Mouse (Mus musculus) stomach, embryonic 15.5 days (tissue): Measurements from ENCODE around the gene Akap9. TPM values are rescaled to one million over a fixed set of nuclear protein-coding genes. Genes with fewer than 3 reads are reported as not detected.
A peak's percentile ranks its signal among the peaks of the same experiment; 100 is the strongest.
"Not testable (repeated sequence)": the region's sequence is repeated elsewhere in the genome, so short reads cannot be mapped to it uniquely, and the experiment has no call there.

Experiments
- ATAC-seq: fragments of 200-750 bp; cut with Nextera tagmentation; 2 replicates; pipeline ENCODE4 v1.8.0; 2017; ENCODE audit warnings: low read depth, moderate number of reproducible peaks, moderate TSS enrichment; ENCODE audit not compliant: insufficient read depth, low FRiP score
- H3K27ac ChIP-seq: fragments of 300-500 bp; sonication (generic); 2 replicates; pipeline ENCODE4 v1.5.1; 2015; ENCODE audit warnings: mild to moderate bottlenecking, inconsistent platforms
- H3K27me3 ChIP-seq: fragments of 300-500 bp; sonication (generic); replicated peaks from 2 replicates; pipeline ENCODE4 v1.6.1; 2015; ENCODE audit warnings: inconsistent platforms
- H3K36me3 ChIP-seq: fragments of 300-500 bp; sonication (generic); 2 replicates; pipeline ENCODE4 v1.6.1; 2015; ENCODE audit warnings: inconsistent platforms
- H3K4me1 ChIP-seq: fragments of 300-500 bp; sonication (generic); 2 replicates; pipeline ENCODE4 v1.6.1; 2015; ENCODE audit warnings: inconsistent platforms
- H3K4me2 ChIP-seq: fragments of 300-500 bp; sonication (generic); 2 replicates; pipeline ENCODE4 v1.6.1; 2015; ENCODE audit warnings: mild to moderate bottlenecking, inconsistent platforms
- H3K4me3 ChIP-seq: fragments of 300-500 bp; sonication (generic); replicated peaks from 2 replicates; pipeline ENCODE4 v1.5.1; 2015; ENCODE audit warnings: inconsistent platforms
- H3K9ac ChIP-seq: fragments of 300-500 bp; sonication (generic); 2 replicates; pipeline ENCODE4 v1.6.1; 2015; ENCODE audit warnings: inconsistent platforms
- H3K9me3 ChIP-seq: fragments of 300-500 bp; sonication (generic); 2 replicates; pipeline ENCODE4 v1.6.1; 2016; ENCODE audit warnings: inconsistent platforms
- WGBS: fragments of 180-500 bp; shearing (Covaris S2); methylation state at CpG from one replicate; pipeline ENCODE4 v1.1.7; 2015; 5-methylcytosine and 5-hydroxymethylcytosine counted together
- polyA plus RNA-seq: library from polyadenylated mRNA; unstranded; fragments of >200 nt; fragmentation: Nextera tagmentation; extraction: Ambion mirVana; gene quantifications from 2 replicates; pipeline ENCODE4 v1.2.1, GENCODE M21; 2015

The Akap9 gene
- polyA plus RNA-seq, result 134 and 154 TPM in 2 replicates

- WGBS, result under 1% methylated on average over 66 of the region's 82 CpGs
- Histone ChIP-seq H3K4me2 (peak within 1 kb of the TSS; percentile 72), H3K27ac (peak within 1 kb of the TSS; percentile 84), H3K9me3 (no peaks in the 10 kb centered on the region), H3K4me3 (peak within 1 kb of the TSS; percentile 82), H3K9ac (peak within 1 kb of the TSS; percentile 67), H3K4me1 (peaks cover 4% of the 10 kb centered on the region; the same call in 1 of the 2 replicates), H3K27me3 (no peaks in the 10 kb centered on the region), H3K36me3 (no peaks in the 10 kb centered on the region)
- peak; percentile 90 for ATAC-seq
Observed at GRCm38 (mm10) chr5:3927801-3928689, at the start of gene Akap9. Gene Akap9, plus strand, starts transcription at chr5:3928054.

- H3K36me3 ChIP-seq, H3K4me3 ChIP-seq, H3K4me2 ChIP-seq, H3K9me3 ChIP-seq, H3K27me3 ChIP-seq, H3K9ac ChIP-seq, ATAC-seq, H3K4me1 ChIP-seq, H3K27ac ChIP-seq: not testable (repeated sequence)
- WGBS, result 80% methylated on average over 7 of the region's 7 CpGs
Observed at GRCm38 (mm10) chr5:3886862-3887261, 41.0 kb upstream of the Akap9 start.

DNA sequence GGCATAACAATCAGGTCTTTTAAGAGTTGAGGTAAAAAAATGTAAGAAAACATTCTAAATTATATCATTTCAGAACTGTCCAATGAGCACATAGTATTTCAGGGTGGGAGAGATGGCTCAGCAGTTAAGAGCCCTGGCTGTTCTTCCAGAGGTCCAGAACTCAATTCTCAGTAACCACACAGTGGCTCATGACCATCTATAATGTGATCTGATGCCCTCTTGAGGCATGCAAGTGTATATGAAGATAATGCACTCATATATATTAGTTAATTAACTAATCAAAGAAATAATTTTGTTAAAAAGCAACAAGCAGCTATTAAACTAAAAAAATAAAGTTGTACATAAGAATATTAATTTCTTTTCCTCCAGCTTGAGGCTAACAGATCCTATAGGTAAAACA lies 38.7 kb upstream of the Akap9 start:
- Histone ChIP-seq H3K27ac (no peak overlapping the region), H3K9me3 (no peaks in the 10 kb centered on the region), H3K27me3 (no peaks in the 10 kb centered on the region), H3K4me2 (no peak overlapping the region), H3K4me1 (no peaks in the 10 kb centered on the region), H3K9ac (no peak overlapping the region), H3K36me3 (no peaks in the 10 kb centered on the region), H3K4me3 (no peak overlapping the region)
- ATAC-seq, result no peak

DNA sequence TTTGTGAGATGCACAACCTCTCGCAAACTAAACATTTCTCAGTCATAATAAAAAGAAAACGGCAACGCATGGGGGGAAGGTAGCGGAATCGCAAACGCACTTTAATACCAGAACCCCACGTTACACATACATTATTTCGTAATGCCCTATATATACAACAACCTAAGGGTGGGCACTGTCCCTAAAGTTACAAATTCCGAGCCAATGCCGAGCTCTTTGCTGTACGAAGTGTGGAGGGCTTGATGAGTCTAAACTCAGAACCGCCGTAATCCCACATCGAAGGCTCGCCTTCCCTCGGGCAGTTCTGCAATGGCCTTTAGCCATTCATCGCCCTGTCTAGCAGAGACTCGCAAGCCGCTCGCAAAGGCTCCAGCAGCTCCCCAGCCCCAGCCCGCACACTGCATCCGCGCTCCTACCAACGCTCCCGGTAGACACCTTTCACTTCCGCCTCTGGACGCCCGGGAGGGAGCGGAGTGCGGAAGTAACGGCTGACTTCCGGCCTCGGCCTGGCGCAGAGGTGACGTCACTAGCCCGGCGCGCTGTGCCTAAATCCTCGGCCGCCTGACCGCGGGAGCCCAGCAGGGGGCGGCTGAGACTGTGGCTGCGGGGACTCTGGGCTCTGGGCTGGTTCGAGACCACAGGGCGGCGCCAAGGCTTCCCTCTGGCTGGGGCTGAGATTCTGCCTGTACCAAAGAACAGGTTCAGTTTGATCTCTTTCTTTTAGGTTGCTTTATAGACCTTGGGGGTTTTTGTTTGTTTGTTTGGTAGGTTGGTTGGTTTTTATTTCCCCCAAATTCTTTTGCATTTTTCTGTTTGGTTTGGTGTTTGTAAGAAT lies 34.2 kb upstream of the Akap9 start, which contains the start of gene Mterf1a:
Gene Mterf1a (minus strand): TSS at position 475 of the 835 bp plus-strand sequence.
- H3K36me3 ChIP-seq, H3K4me1 ChIP-seq, H3K9me3 ChIP-seq, H3K27ac ChIP-seq, H3K27me3 ChIP-seq, H3K9ac ChIP-seq: not testable (repeated sequence)
- peak; percentile 99 for ATAC-seq
- WGBS, result 1% methylated on average over 7 of the region's 47 CpGs
- H3K4me2 ChIP-seq, result peak within 1 kb of the TSS; percentile 52
- H3K4me3 ChIP-seq, result peak within 1 kb of the TSS; percentile 40

GRCm38 (mm10) chr5:3894294-3894619 lies 33.6 kb upstream of the Akap9 start:
- H3K4me3 ChIP-seq, H3K4me2 ChIP-seq, H3K4me1 ChIP-seq, H3K36me3 ChIP-seq, H3K9ac ChIP-seq, H3K27ac ChIP-seq, H3K9me3 ChIP-seq, ATAC-seq, H3K27me3 ChIP-seq: not testable (repeated sequence)
- WGBS, result 92% methylated on average over 4 of the region's 4 CpGs

DNA sequence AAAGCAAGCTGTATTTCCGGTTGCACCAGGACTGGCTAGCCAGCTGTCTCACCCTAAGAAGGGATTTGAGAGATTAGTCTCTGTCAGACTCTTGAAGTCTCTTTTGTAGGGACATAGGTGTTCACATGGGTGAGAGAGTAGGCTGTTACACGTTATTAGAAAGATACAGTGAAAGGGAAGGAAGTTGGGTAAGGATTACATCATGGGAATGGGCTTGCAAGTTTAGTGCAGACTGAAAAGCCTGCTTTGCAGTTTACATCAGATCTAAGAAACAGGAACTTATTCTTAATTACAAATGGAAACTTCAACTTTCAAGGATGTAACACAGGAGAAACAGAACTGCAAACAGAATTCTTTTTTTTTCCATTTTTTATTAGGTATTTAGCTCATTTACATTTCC lies 22.4 kb upstream of the Akap9 start:
- H3K27ac ChIP-seq, result no peak overlapping the region
- no peak overlapping the region for H3K4me3 ChIP-seq
- 53% methylated on average over 2 of the region's 2 CpGs for WGBS
- no peak for ATAC-seq
- no peak overlapping the region for H3K4me2 ChIP-seq
- H3K9me3 ChIP-seq, result no peaks in the 10 kb centered on the region
- H3K27me3 ChIP-seq, result no peaks in the 10 kb centered on the region
- H3K36me3 ChIP-seq, result no peaks in the 10 kb centered on the region
- H3K4me1 ChIP-seq, result no peaks in the 10 kb centered on the region
- H3K9ac ChIP-seq, result no peak overlapping the region

DNA sequence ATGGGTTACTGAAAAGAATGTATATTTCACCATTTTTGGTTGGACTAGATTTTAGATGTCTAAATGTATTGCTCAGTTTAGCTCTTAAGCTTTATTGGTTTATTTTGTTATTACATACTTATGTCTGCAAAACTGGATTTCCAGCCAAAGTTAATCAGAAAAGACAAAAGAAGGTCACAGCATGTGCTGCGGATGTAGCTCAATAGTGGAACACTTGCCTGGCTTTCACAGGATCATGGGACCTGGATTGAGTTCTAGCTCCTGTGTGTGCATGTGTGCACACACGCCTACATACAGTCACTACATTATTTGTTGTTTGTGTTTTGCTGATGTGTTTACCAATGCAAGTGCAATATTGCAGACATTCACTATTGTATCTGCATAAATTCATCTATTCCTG lies 5.5 kb upstream of the Akap9 start:
- Histone ChIP-seq H3K4me3 (no peak overlapping the region), H3K36me3 (no peaks in the 10 kb centered on the region), H3K27ac (no peak overlapping the region), H3K9me3 (no peaks in the 10 kb centered on the region), H3K4me1 (no peaks in the 10 kb centered on the region), H3K27me3 (no peaks in the 10 kb centered on the region), H3K4me2 (no peak overlapping the region), H3K9ac (no peak overlapping the region)
- no peak for ATAC-seq
- 87% methylated on average over 2 of the region's 2 CpGs for WGBS

GRCm38 (mm10) chr5:3926666-3927065 lies 1.2 kb upstream of the Akap9 start:
- Histone ChIP-seq H3K9me3 (no peaks in the 10 kb centered on the region), H3K4me3 (no peak overlapping the region), H3K9ac (no peak overlapping the region), H3K4me2 (no peak overlapping the region), H3K36me3 (no peaks in the 10 kb centered on the region), H3K27me3 (no peaks in the 10 kb centered on the region), H3K27ac (no peak overlapping the region), H3K4me1 (peaks cover 4% of the 10 kb centered on the region; the same call in 1 of the 2 replicates)
- no peak for ATAC-seq
- 52% methylated on average over 4 of the region's 4 CpGs for WGBS

DNA sequence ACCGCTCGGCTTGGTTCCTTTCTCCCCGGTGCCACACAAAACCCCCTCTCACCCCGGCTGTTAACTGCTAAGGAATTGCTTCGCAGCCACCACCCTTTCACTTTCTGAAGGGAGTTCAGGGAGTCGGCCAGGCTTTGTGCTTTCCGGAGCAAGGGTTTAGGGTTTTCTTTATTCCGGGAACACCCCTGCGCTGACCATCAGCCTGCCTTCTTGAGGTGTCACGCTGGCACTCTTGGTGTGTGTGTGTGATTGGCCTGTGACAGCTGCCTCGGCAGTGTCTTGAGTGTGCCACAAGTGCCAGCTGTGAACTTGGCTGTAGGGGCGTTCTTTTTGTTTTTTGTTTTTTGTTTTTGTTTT lies 814 bp downstream of the Akap9 start:
- H3K9ac ChIP-seq, result peak overlapping the region; percentile 67
- H3K4me1 ChIP-seq, result peaks cover 4% of the 10 kb centered on the region; the same call in 1 of the 2 replicates
- H3K27me3 ChIP-seq, result no peaks in the 10 kb centered on the region
- no peaks in the 10 kb centered on the region for H3K36me3 ChIP-seq
- WGBS, result under 1% methylated on average over 12 of the region's 12 CpGs
- peak overlapping the region; percentile 72 for H3K4me2 ChIP-seq
- ATAC-seq, result peak; percentile 32
- no peaks in the 10 kb centered on the region for H3K9me3 ChIP-seq
- peak overlapping the region; percentile 82 for H3K4me3 ChIP-seq
- peak overlapping the region; percentile 84 for H3K27ac ChIP-seq

DNA sequence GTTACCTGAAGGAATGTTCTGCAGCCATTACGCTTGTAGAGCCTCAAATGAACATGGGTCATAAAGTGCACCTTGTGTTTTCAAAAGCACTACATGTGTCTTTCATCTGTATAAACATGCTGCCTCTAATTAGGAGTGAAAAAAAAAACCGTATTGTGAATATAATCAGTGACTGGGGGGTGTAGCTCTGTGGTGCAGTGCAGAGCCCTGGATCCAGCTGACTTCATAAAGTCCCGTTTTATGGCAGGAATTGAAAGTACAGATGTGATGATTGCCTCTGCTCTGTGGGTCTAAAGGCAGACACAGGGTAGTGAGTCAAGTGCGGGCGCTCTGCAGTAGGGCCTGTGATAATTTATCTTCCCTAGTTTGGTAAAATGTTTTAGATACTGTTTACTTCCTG lies 2.9 kb downstream of the Akap9 start:
- no peaks in the 10 kb centered on the region for H3K36me3 ChIP-seq
- H3K4me1 ChIP-seq, result peaks cover 4% of the 10 kb centered on the region; the same call in 1 of the 2 replicates
- H3K4me3 ChIP-seq, result no peak overlapping the region
- no peak overlapping the region for H3K4me2 ChIP-seq
- H3K27me3 ChIP-seq, result no peaks in the 10 kb centered on the region
- 67% methylated on average over 5 of the region's 5 CpGs for WGBS
- no peak overlapping the region for H3K9ac ChIP-seq
- no peak for ATAC-seq
- no peaks in the 10 kb centered on the region for H3K9me3 ChIP-seq
- H3K27ac ChIP-seq, result no peak overlapping the region

DNA sequence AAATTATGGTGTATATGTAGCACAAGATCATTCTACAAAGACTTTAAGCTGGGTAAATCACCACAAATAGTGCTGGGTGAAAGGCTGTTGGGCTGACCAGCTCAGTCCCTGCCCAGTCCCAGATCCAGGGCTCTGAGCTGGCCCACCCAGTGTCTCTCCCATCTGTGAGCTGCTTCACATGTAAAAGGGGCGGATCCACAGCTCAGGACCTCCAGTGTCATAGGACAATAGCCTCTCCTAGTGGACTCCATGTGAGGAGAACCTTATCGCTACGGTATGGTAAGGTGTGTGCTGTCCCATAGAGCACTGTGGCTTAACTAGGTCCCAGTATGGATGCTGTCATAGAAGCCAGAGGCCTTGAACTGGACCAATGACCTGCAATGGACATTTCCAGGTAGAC lies 3.8 kb downstream of the Akap9 start:
- 85% methylated on average over 3 of the region's 3 CpGs for WGBS
- ATAC-seq, result no peak
- no peaks in the 10 kb centered on the region for H3K36me3 ChIP-seq
- peaks cover 6% of the 10 kb centered on the region for H3K4me1 ChIP-seq
- H3K27ac ChIP-seq, result no peak overlapping the region
- no peaks in the 10 kb centered on the region for H3K9me3 ChIP-seq
- H3K9ac ChIP-seq, result no peak overlapping the region
- H3K4me3 ChIP-seq, result no peak overlapping the region
- H3K4me2 ChIP-seq, result no peak overlapping the region
- H3K27me3 ChIP-seq, result no peaks in the 10 kb centered on the region

DNA sequence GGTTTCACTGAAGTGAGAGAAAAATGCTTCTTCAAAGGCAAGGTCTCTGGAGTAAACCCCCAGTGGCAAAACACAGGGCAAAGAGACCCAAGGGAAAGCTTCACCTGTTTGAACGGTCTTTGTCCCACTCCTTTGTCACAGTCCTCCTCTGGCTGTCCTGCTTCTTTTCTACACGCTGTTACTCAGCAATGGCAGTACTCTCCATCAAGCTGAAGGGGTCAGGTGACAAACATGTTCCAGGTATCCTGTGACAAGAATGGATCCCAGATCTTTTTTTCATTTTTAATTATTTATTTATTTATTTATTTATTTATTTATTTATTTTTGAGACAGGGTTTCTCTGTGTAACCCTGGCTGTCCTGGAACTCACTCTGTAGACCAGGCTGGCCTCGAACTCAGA lies 5.7 kb downstream of the Akap9 start:
- H3K4me1 ChIP-seq, result peaks cover 12% of the 10 kb centered on the region
- WGBS, result 88% methylated on average over 3 of the region's 3 CpGs
- H3K27ac ChIP-seq, result no peak overlapping the region
- no peaks in the 10 kb centered on the region for H3K27me3 ChIP-seq
- H3K36me3 ChIP-seq, result no peaks in the 10 kb centered on the region
- ATAC-seq, result no peak
- no peak overlapping the region for H3K4me3 ChIP-seq
- H3K4me2 ChIP-seq, result no peak overlapping the region
- H3K9ac ChIP-seq, result no peak overlapping the region
- H3K9me3 ChIP-seq, result no peaks in the 10 kb centered on the region
